Mouse (Mus musculus): ENCODE measurements around the gene Kif26b.

Kif26b gene

GRCm38 (mm10) chr1:178661556-178661955 is 132.6 kb downstream of the Kif26b start:
- DNase-seq (ENCODE audit: extremely low spot score), result peak; percentile 45

DNA sequence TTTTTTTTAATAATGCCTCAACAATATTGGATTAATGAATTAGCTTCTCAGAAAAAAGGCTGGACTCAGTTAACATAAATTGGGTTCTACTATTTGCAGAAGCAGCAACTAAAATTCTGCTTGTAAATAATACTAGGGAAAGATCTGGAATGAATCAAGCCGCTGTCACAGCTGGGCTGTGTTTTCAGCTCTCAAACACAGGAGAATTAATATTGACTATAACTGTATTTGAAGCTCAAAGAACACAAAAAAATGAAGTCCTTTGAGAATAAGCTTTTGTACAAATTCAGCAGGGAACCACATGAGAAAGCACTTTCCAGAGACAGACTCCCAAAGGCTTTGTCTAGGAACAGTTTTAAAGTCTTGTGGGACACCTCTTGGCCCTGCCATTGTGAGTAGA is 134.6 kb downstream of the Kif26b start:
- no peak for DNase-seq (ENCODE audit: extremely low spot score)

DNA sequence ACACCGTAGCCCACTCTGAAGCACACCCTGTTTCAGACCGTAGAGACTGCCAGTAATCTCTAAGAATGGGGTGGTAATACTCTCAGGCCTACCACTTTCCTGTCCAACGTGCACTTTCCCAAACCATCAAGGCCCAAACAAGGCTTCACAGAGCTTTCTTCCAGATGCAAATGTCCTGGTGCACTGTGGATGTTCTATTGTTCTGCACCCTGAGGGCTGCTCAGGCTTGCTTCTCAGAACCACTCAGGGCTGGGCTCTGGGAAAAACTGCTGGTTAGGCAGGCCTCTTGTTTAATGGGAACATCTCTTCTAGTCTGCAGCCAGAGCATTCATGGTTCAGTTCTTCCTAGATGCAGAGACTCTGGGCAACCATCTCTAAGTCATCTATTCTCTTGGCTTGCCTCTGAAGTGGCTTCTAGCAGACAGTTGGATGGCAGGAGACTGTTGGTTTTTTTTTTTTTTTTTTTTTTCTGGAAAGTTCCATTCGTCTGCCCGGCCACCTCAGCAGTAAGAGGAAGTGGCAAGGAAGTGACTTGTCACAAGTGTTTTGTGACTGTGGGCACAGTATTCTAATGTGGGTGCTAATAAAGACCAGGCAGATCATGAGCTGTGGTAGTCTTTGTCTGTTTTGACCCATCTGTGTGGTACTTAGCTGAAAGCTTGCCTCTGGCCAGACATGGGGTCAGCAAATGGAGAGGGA is 135.5 kb downstream of the Kif26b start:
- DNase-seq (ENCODE audit: extremely low spot score), result no peak

GRCm38 (mm10) chr1:178666524-178666923 is 137.6 kb downstream of the Kif26b start:
- no peak for DNase-seq (ENCODE audit: extremely low spot score)

- no peak for DNase-seq (ENCODE audit: extremely low spot score)
These were observed 138.9 kb downstream of the Kif26b start for GRCm38 (mm10) chr1:178667808-178668207.

- no peak for DNase-seq (ENCODE audit: extremely low spot score)
These were observed 140.0 kb downstream of the Kif26b start for GRCm38 (mm10) chr1:178668907-178669306.

DNA sequence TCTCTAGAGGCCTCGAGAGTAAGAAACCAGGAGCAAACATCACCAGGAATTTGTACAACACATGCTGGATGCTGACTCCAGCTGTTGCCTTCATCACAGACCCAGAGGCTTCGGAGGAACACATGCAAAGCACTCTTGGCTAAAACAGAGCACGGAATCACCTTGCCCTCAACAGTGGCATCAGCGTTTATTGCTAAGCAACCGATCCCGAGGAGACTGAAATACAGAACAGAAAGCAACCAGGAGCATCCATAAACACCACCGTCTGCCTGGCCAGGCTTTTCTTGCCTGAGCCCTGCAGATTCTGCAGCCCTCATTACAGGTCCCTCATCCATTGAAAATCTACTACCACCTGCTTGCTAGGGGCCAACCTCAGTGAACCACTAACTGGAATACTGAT is 144.1 kb downstream of the Kif26b start:
- no peak for DNase-seq (ENCODE audit: extremely low spot score)

DNA sequence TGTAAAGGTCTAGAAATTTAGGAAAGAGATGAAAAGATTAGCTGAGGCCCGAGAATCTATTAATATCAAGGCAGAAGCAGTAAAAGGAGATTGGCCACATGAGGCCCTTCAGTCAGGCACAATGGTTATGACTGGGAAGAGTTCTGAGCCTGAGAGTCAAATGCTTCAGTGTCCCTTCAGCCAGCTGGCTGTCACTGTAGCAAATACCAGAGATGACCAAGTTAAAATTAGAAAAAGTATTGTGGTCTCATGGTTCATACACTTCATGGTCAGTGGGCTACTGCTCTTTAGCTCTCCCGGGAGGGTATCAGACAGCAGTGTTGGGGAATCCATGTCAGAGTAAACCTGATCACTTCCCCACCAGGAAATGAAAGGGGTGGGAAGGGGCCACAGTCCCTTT is 144.6 kb downstream of the Kif26b start:
- DNase-seq (ENCODE audit: extremely low spot score), result no peak

- DNase-seq (ENCODE audit: extremely low spot score), result no peak
These were observed 146.8 kb downstream of the Kif26b start for GRCm38 (mm10) chr1:178675542-178676252.

- DNase-seq (ENCODE audit: extremely low spot score), result no peak
These were observed 148.2 kb downstream of the Kif26b start for GRCm38 (mm10) chr1:178677160-178677559.

DNA sequence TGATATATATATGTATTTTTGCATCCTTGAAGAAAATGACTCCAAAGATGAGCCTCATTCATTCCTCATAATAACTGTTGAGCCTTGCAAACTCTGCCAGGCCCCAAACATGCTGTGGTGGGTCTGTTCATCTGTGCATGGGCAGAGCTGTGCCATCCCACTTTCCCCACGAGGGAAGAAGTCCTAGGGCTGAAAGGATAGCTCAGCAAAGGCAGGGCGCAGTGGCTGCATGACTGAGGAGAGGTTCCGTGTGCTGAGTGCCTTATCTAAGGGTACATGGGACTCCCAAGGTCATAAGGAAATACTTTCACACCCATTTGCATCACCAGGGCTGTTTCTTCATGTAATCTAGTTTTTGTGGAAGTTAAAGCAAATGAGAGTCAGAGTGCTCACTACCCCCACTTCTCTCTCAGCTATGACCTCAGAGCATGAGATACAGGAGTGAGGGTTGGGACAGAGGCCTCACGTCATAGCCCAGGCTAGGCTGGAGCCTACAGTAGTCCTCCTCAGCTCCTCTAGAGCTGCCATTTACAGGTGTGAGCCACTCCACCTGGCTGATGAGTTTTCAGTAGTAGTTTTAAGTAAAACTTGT is 148.8 kb downstream of the Kif26b start:
- no peak for DNase-seq (ENCODE audit: extremely low spot score)

DNA sequence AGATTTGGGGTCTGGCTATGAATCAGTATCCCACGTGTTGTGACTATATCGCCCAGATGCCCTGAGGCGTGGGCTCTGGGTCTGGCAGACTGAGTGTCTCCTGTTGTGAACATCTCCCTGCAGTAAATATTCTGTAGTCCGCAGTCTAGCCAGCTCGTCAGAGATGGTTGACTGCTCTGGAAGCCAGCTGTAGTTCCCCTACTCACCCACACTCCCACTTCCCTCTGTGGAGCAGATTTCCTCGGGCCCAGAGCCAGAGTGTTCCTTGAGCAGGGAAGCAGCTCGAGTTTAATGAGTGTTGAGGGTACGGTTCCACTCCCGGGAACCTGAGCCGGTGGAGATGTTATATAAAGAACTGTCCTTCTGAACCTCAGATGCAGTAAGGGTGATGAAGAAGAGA is 154.7 kb downstream of the Kif26b start:
- no peak for DNase-seq (ENCODE audit: extremely low spot score)

DNA sequence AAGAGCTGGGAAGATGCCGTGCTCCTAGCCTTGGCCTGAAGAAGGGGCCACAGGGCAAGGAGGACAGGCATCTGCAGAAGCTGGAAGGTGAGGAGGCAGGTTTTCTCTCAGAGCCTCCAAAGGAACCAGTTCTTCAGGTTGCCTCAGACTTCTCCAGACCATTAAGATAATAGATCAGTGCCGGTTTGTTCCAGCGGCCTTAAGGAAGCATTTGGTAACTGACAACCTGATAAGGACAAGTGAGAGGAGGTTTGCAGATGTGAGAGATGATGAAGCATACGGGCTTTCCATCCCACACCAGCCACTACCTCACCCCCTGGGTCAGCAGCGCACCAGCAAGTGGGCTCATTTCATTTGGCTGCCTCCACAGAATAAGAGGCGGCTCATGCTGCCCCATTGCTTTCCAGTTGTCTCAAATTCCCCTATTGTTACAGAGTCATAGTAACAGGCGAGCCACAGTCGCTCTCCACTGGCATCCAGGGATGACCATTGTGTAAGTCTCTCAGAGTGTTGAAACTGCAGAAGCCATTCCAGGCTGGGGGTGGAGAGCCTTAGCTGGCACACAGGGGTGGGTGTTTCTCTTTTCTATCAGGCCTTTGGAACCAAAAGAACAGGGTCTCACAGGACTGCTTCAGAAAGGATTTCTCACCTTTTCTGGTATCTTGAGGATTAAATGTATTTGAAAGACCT is 156.2 kb downstream of the Kif26b start:
- no peak for DNase-seq (ENCODE audit: extremely low spot score)

GRCm38 (mm10) chr1:178686881-178687280 is 158.0 kb downstream of the Kif26b start:
- DNase-seq (ENCODE audit: extremely low spot score), result no peak

- no peak for DNase-seq (ENCODE audit: extremely low spot score)
These were observed 160.6 kb downstream of the Kif26b start for GRCm38 (mm10) chr1:178689512-178689911.

GRCm38 (mm10) chr1:178691679-178692078 is 162.8 kb downstream of the Kif26b start:
- no peak for DNase-seq (ENCODE audit: extremely low spot score)

- DNase-seq (ENCODE audit: extremely low spot score), result no peak
These were observed 171.2 kb downstream of the Kif26b start for GRCm38 (mm10) chr1:178700102-178700501.

GRCm38 (mm10) chr1:178703496-178703895 is 174.6 kb downstream of the Kif26b start:
- no peak for DNase-seq (ENCODE audit: extremely low spot score)

DNA sequence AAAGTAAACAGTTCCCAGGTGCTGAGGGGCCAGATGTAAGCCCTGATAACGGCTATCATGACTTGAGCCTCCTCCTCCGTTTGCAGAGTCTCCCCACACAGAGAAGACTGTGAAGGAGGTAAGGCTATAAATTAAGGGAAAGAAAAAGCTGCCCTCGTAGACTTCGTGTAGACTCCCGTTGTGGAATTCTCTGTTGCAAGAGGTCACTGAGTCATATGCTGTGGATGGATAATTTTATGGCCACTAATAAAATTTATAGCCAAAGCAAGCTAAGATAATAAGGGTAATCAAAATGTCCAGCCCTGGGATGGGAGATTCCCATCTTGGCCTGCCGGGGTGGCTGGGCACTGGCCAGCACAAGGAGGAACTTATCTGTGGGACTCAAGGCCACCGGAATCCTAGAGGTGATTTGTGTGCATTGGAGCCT is 179.0 kb downstream of the Kif26b start:
- no peak for DNase-seq (ENCODE audit: extremely low spot score)

GRCm38 (mm10) chr1:178708356-178708755 is 179.4 kb downstream of the Kif26b start:
- DNase-seq (ENCODE audit: extremely low spot score), result no peak

GRCm38 (mm10) chr1:178712189-178712873 is 183.4 kb downstream of the Kif26b start:
- no peak for DNase-seq (ENCODE audit: extremely low spot score)

DNA sequence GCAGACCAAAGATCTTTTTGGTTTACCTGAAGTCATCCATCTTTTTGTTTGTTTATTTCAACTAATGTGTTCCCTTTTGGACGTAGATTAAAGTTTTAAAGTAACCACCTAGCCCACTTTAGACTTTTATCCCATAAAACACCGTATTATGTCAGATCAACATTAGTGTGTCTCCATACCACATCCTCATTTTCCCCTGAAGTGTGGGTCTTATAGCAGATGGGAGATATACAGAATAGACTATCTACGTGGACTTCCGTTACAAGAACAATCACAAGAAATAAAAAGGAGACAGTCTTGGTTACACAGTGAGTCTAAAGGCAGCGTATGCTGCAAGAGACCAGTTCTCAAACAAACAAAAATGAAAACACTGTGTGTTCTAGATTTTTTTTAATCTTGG is 185.3 kb downstream of the Kif26b start:
- DNase-seq (ENCODE audit: extremely low spot score), result no peak
